Comparison of ENCODE assay signal across 8 mouse cellular contexts in the genomic region with DNA sequence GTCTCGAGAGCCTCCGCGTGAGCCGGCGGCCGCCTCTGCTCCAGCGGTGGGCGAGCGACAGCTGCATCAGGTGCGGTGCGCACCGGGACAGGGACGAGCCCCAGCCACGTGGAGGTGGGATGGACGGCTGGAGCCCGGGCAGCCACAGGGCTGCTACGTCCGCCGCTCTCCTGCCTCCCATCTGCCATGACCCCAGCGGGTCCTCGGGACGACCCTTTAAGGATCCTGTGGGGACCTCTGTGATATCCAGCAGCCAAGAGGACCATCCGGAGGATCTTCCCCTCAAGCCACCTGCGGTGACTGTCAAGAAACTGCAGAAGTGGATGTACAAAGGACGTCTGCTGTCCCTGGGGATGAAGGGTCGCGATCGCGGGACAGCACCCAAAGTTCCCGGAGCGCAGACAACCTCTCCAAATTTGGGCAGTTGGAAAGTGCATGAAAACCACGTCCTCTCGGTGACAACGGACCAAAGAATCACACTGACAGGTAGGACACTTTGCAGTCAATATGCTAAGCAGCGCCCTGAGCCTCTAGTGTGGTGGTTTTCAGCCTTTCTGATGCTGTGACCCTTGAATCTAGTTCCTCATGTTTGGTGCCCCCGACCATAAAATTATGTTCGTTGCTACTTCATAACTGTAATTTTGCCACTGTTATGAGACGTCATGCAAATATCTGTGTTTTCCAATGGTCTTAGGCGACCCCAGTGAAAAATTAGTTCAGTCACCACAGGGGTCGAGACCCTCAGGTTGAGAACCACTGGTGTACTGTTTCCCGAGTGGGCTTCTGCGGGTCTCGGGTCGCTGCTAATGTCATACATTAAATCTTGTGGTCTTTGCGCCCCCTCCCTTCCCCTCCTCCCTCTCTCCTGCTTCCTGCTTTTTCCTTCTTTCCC. TPM values are rescaled to one million over a fixed set of nuclear protein-coding genes. Genes with fewer than 3 reads are reported as not detected.
DNase-seq lines count a peak whose midpoint lies in the region; ATAC-seq and TF ChIP-seq lines count a peak whose summit lies in the region.

No protein-coding gene starts in this region.

- TF ChIP-seq CTCF in lung, adult 2 months (IDR thresholded peaks at IDR 0.05; ENCODE audit: insufficient read depth, low read length): no peak
- TF ChIP-seq CTCF in bone marrow, adult 2 months (IDR thresholded peaks at IDR 0.05; ENCODE audit: control insufficient read depth, insufficient read depth, low read length): no peak

- H3K4me3 ChIP-seq in lung, adult 2 months (replicated peaks; ENCODE audit: extremely low read depth, low read depth, low read length): peak overlapping the region; percentile 62
- peak overlapping the region; percentile 1 for H3K4me3 ChIP-seq in bone marrow, adult 2 months (replicated peaks; ENCODE audit: control insufficient read depth, low read depth, low read length)

- ATAC-seq in megakaryocyte-erythroid progenitor cell, adult 5-6 weeks (replicated peaks; ENCODE audit: low FRiP score, low TSS enrichment, poor library complexity, severe bottlenecking): peak; percentile 3; the same call in 1 of the 2 replicates

- WGBS in lung, adult 2 months: 2% methylated on average over 45 of the region's 45 CpGs
- WGBS in bone marrow, adult 2 months: 1% methylated on average over 45 of the region's 45 CpGs

- no peak overlapping the region for H3K27ac ChIP-seq in bone marrow, adult 2 months (ENCODE audit: control insufficient read depth, insufficient read depth, low read depth, low read length, poor library complexity)

- TF ChIP-seq POLR2A in lung, adult 2 months (IDR thresholded peaks at IDR 0.05; ENCODE audit: borderline replicate concordance, extremely low read depth, low read depth, low read length): no peak
- TF ChIP-seq POLR2A in bone marrow, adult 2 months (IDR thresholded peaks at IDR 0.05; ENCODE audit: borderline replicate concordance, control insufficient read depth, low read depth, low read length): no peak

- DNase-seq in lung, adult 2 months: no peak
- DNase-seq in lung, adult 18-20 months: no peak
- peak; percentile 36 for DNase-seq in heart, postnatal 4 days
- no peak for DNase-seq in urinary bladder, postnatal 10 days (ENCODE audit: low spot score)
- no peak for DNase-seq in left cerebral cortex, postnatal 10 days (ENCODE audit: extremely low spot score in 1 of 2, low spot score in 2 of 2)
- DNase-seq in frontal cortex, postnatal 25 days (ENCODE audit: low spot score in 2 of 2): no peak

- H3K4me1 ChIP-seq in lung, adult 2 months (ENCODE audit: control insufficient read depth, insufficient read depth, low read length): peaks cover 5% of the 10 kb centered on the region
- H3K4me1 ChIP-seq in bone marrow, adult 2 months (ENCODE audit: control insufficient read depth, insufficient read depth, low read length): no peaks in the 10 kb centered on the region; the same call in 1 of the 2 replicates

- intact Hi-C loops in left cerebral cortex, postnatal 10 days (cut with DNase I): no loop called here

RNA-seq across cellular contexts. Expression of a gene that starts 1.3 kb away (rescaled TPM):
- polyA plus RNA-seq in lung, adult 2 months (2012; rRNA removed): 6.6 and 9.0 TPM in 2 replicates
- 0.49 and 2.1 TPM in 2 replicates for polyA plus RNA-seq in bone marrow, adult 2 months (2011; ENCODE audit: insufficient read depth, insufficient read length, low replicate concordance, missing spikeins)
- total RNA-seq in heart, postnatal 4 days (2021): 10 to 100 TPM; 33.2 to 35.2 TPM
- total RNA-seq in megakaryocyte-erythroid progenitor cell, adult 5-6 weeks (2014; fragmentation: Nextera tagmentation): 6.9 and 13.4 TPM in 2 replicates
- total RNA-seq in megakaryocyte-erythroid progenitor cell, adult 5-6 weeks (2017): 12.9 and 15.0 TPM in 2 replicates
- total RNA-seq in left cerebral cortex, postnatal 10 days (2021): 1 to 10 TPM; 3.1 to 4.3 TPM

RNA-seq across cellular contexts. Expression of a gene that starts 51.1 kb away (rescaled TPM):
- 13.6 and 16.8 TPM in 2 replicates for polyA plus RNA-seq in lung, adult 2 months (2012; rRNA removed)
- polyA plus RNA-seq in bone marrow, adult 2 months (2011; ENCODE audit: insufficient read depth, insufficient read length, low replicate concordance, missing spikeins): 14.4 and 34.3 TPM in 2 replicates
- total RNA-seq in heart, postnatal 4 days (2021): 10 to 100 TPM; 24.8 to 25.5 TPM
- 17.4 and 20.3 TPM in 2 replicates for total RNA-seq in megakaryocyte-erythroid progenitor cell, adult 5-6 weeks (2014; fragmentation: Nextera tagmentation)
- total RNA-seq in megakaryocyte-erythroid progenitor cell, adult 5-6 weeks (2017): 19.4 and 27.4 TPM in 2 replicates
- total RNA-seq in left cerebral cortex, postnatal 10 days (2021): 10 to 100 TPM; 41.2 to 47.4 TPM
